Mouse (Mus musculus): ENCODE results near the gene Pabpn1l.
"Not testable (repeated sequence)": the region's sequence is repeated elsewhere in the genome, so short reads cannot be mapped to it uniquely, and the experiment has no call there.

The Pabpn1l gene

GRCm38 (mm10) chr8:122646337-122646736, 23.8 kb upstream of the Pabpn1l start:
- no peak for DNase-seq

GRCm38 (mm10) chr8:122644175-122644954, 21.8 kb upstream of the Pabpn1l start:
- no peak for DNase-seq

- DNase-seq, result peak; percentile 82 to 84
These were observed 19.5 kb upstream of the Pabpn1l start for GRCm38 (mm10) chr8:122642071-122642470.

GRCm38 (mm10) chr8:122641406-122641805, 18.9 kb upstream of the Pabpn1l start:
- no peak for DNase-seq

GRCm38 (mm10) chr8:122640825-122641224, 18.3 kb upstream of the Pabpn1l start:
- DNase-seq, result peak in 1 of 2 experiments; percentile 24

- DNase-seq, result peak; percentile 66 to 73
These were observed 17.1 kb upstream of the Pabpn1l start for GRCm38 (mm10) chr8:122639521-122640248.

- DNase-seq, result no peak
These were observed 16.1 kb upstream of the Pabpn1l start for GRCm38 (mm10) chr8:122638601-122639000.

- DNase-seq, result no peak
These were observed 14.7 kb upstream of the Pabpn1l start for GRCm38 (mm10) chr8:122637230-122637629.

GRCm38 (mm10) chr8:122636803-122637175, 14.2 kb upstream of the Pabpn1l start:
- no peak for DNase-seq

GRCm38 (mm10) chr8:122635878-122636802, 13.6 kb upstream of the Pabpn1l start:
- peak in 1 of 2 experiments; percentile 30 for DNase-seq

GRCm38 (mm10) chr8:122633205-122633604, 10.7 kb upstream of the Pabpn1l start:
- DNase-seq, result no peak

- not testable (repeated sequence) for DNase-seq
These were observed 9.6 kb upstream of the Pabpn1l start for GRCm38 (mm10) chr8:122632134-122632533.

- no peak for DNase-seq
These were observed 8.2 kb upstream of the Pabpn1l start for GRCm38 (mm10) chr8:122630696-122631095.

- no peak for DNase-seq
These were observed 6.8 kb upstream of the Pabpn1l start for GRCm38 (mm10) chr8:122629388-122629787.

GRCm38 (mm10) chr8:122626896-122627295, 4.4 kb upstream of the Pabpn1l start:
- no peak for DNase-seq

- no peak for DNase-seq
These were observed 3.3 kb upstream of the Pabpn1l start for GRCm38 (mm10) chr8:122625811-122626210.

- no peak for DNase-seq
These were observed 2.1 kb upstream of the Pabpn1l start for GRCm38 (mm10) chr8:122624653-122625052.

- peak in 1 of 2 experiments; percentile 30 for DNase-seq
These were observed 1.5 kb upstream of the Pabpn1l start for GRCm38 (mm10) chr8:122623844-122624642.

GRCm38 (mm10) chr8:122620446-122620845, 2.1 kb downstream of the Pabpn1l start:
- no peak for DNase-seq

GRCm38 (mm10) chr8:122618660-122619378, 3.7 kb downstream of the Pabpn1l start:
- no peak for DNase-seq

GRCm38 (mm10) chr8:122617947-122618546, 4.5 kb downstream of the Pabpn1l start:
- peak; percentile 79 to 87 for DNase-seq
